Mouse (Mus musculus) liver, adult 2 months (tissue): ENCODE measurements around the gene Cdhr2.

Source experiments
- CTCF ChIP-seq: fragments of 200-500 bp; IDR thresholded peaks from 2 replicates; pipeline ENCODE4 v1.5.1; 2011; ENCODE audit warnings: low read depth, low read length, control low read depth
- POLR2A ChIP-seq: fragments of 200-500 bp; IDR thresholded peaks from 2 replicates; pipeline ENCODE4 v1.6.1; 2011; ENCODE audit warnings: low read length, control low read depth; ENCODE audit not compliant: insufficient read depth; ENCODE audit errors: extremely low read depth

GRCm38 (mm10) chr13:54675895-54676590 lies 25.2 kb upstream of the Cdhr2 start:
- TF ChIP-seq CTCF (no peak), POLR2A (no peak)
